Comparison of ENCODE assay signal across 14 mouse cellular contexts in the genomic region with DNA sequence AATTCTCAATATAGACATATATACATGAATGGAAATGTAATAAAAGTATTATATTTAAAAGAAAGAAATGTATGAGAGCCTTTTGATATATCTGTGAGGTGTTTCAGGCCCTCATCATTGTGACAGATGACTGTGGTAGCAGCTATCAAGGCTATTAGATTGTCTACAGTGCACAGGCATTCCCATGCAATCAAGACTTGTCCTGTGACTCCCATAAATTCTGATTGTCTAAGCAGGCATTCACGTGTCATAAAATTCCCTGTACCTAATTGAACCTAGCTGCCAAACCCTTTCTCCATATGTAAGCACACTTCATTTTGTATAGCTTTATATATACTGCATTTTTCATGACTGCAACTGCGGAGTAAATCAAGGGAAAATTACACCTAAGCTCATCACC.
"Had no signal": no experiment of that assay in that cellular context is flagged by ENCODE, and none has a peak within 500 bp of the region (broad histone marks: within the 10 kb centered on the region; RNA-seq: fewer than 3 reads in every experiment).

No protein-coding gene starts in this region.

- H3K9ac ChIP-seq: stomach, embryonic 15.5 days had no signal

- H3K4me3 ChIP-seq: stomach, embryonic 15.5 days had no signal

- H3K27me3 ChIP-seq: stomach, embryonic 15.5 days had no signal

- H3K4me1 ChIP-seq: stomach, embryonic 15.5 days had no signal

- H3K27ac ChIP-seq: stomach, embryonic 15.5 days; stomach, postnatal 0 days had no signal

- H3K4me2 ChIP-seq: stomach, embryonic 15.5 days had no signal

- DNase-seq: retina, postnatal 1 day; right cerebral cortex, adult 18-20 months; right cerebral cortex, postnatal 14 days; right cerebral cortex, postnatal 25 days; right cerebral cortex, postnatal 4 days; spleen, adult 18-20 months; thymus, adult 18-20 months; thymus, adult 2 months; thymus, postnatal 14 days; thymus, postnatal 25 days; thymus, postnatal 36 days; thymus, postnatal 4 days had no signal

- H3K36me3 ChIP-seq: stomach, embryonic 15.5 days had no signal

- H3K9me3 ChIP-seq: stomach, embryonic 15.5 days had no signal
